Mouse (Mus musculus): ENCODE data around the gene Slc5a6.

DNA sequence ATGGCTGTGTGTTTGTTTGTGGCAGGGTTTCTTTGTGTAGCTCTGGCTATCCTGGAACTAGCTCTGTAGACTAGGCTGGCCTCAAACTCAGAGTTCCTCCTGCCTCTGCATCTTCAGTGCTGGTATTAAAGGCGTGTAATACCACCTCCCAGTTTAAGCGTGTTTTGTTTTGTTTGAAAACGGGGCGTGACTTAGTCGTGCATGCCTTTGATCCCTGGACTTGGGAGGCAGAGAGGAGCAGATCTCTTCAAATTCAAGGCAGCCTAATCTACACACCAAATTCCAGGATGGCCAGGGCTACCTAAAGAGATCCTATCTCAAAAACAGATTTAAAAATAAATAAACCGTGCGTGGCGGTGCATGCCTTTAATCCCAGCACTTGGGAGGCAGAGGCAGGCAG, 17.2 kb downstream of the Slc5a6 start:
- TF ChIP-seq POLR2A (IDR thresholded peaks at IDR 0.05; ENCODE audit: insufficient read depth, low read depth, low read length), result no peak
- TF ChIP-seq CTCF (IDR thresholded peaks at IDR 0.05; ENCODE audit: insufficient read depth, low read depth, low read length), result no peak

All from olfactory bulb, adult 2 months (tissue).